Mouse (Mus musculus): Measurements from ENCODE around the gene Tm6sf1. TPM values are rescaled to one million over a fixed set of nuclear protein-coding genes. Genes with fewer than 3 reads are reported as not detected.
"Not testable (repeated sequence)": the region's sequence is repeated elsewhere in the genome, so short reads cannot be mapped to it uniquely, and the experiment has no call there.

The Tm6sf1 gene
- polyA plus RNA-seq, 1 experiment from 2014 or later = 10.4 TPM

- Histone ChIP-seq H3K27me3 (ENCODE audit: insufficient read depth, low read length) (no peaks in the 10 kb centered on the region), H3K9ac (ENCODE audit: low read depth, low read length) (peak within 1 kb of the TSS; percentile 89), H3K36me3 (ENCODE audit: insufficient read depth, low read length) (no peaks in the 10 kb centered on the region), H3K27ac (peak within 1 kb of the TSS; percentile 94), H3K4me3 (replicated peaks; ENCODE audit: low read depth, low read length) (peak within 1 kb of the TSS; percentile 85), H3K9me3 (replicated peaks; ENCODE audit: low read length) (no peaks in the 10 kb centered on the region), H3K4me2 (ENCODE audit: low read length) (peak within 1 kb of the TSS; percentile 86), H3K4me1 (replicated peaks; ENCODE audit: insufficient read depth, low read length) (peaks cover 23% of the 10 kb centered on the region)
- ATAC-seq (replicated peaks; ENCODE audit: low FRiP score, low read depth) (peak; percentile 94), DNase-seq (ENCODE audit: low spot score) (peak; percentile 94)
- TF ChIP-seq CTCF (IDR thresholded peaks at IDR 0.05; ENCODE audit: low read depth) = no peak
- WGBS = under 1% methylated on average over 56 of the region's 58 CpGs
These were observed 29.4 kb upstream of the Tm6sf1 start, which contains the start of gene Btbd1 for GRCm38 (mm10) chr7:81829379-81829894. Btbd1 (minus strand) TSS chr7:81829431.

GRCm38 (mm10) chr7:81834847-81835246, 24.0 kb upstream of the Tm6sf1 start:
- no peak for ATAC-seq (replicated peaks; ENCODE audit: low FRiP score, low read depth)
- H3K9me3 ChIP-seq (replicated peaks; ENCODE audit: low read length) = no peaks in the 10 kb centered on the region
- no peaks in the 10 kb centered on the region for H3K36me3 ChIP-seq (ENCODE audit: insufficient read depth, low read length)
- DNase-seq (ENCODE audit: low spot score) = no peak
- H3K4me2 ChIP-seq (ENCODE audit: low read length) = no peak overlapping the region
- TF ChIP-seq CTCF (IDR thresholded peaks at IDR 0.05; ENCODE audit: low read depth) = 0 out of 2 replicates have a peak, but pooled peaks have one; percentile 37
- no peaks in the 10 kb centered on the region for H3K4me1 ChIP-seq (replicated peaks; ENCODE audit: insufficient read depth, low read length)
- no peak overlapping the region for H3K9ac ChIP-seq (ENCODE audit: low read depth, low read length)
- H3K27ac ChIP-seq = no peak overlapping the region
- no peak overlapping the region for H3K4me3 ChIP-seq (replicated peaks; ENCODE audit: low read depth, low read length)
- H3K27me3 ChIP-seq (ENCODE audit: insufficient read depth, low read length) = no peaks in the 10 kb centered on the region

- Histone ChIP-seq H3K27ac (no peak overlapping the region), H3K36me3 (ENCODE audit: insufficient read depth, low read length) (no peaks in the 10 kb centered on the region), H3K4me1 (replicated peaks; ENCODE audit: insufficient read depth, low read length) (no peaks in the 10 kb centered on the region), H3K9me3 (replicated peaks; ENCODE audit: low read length) (no peaks in the 10 kb centered on the region), H3K9ac (ENCODE audit: low read depth, low read length) (no peak overlapping the region), H3K27me3 (ENCODE audit: insufficient read depth, low read length) (no peaks in the 10 kb centered on the region), H3K4me2 (ENCODE audit: low read length) (no peak overlapping the region), H3K4me3 (replicated peaks; ENCODE audit: low read depth, low read length) (no peak overlapping the region)
- DNase-seq (ENCODE audit: low spot score) (no peak), ATAC-seq (replicated peaks; ENCODE audit: low FRiP score, low read depth) (no peak)
- no peak for TF ChIP-seq CTCF (IDR thresholded peaks at IDR 0.05; ENCODE audit: low read depth)
- WGBS = 90% methylated on average over 5 of the region's 5 CpGs
These were observed 23.4 kb upstream of the Tm6sf1 start for GRCm38 (mm10) chr7:81835430-81835829.

- H3K4me1 ChIP-seq (replicated peaks; ENCODE audit: insufficient read depth, low read length); H3K4me2 ChIP-seq (ENCODE audit: low read length); H3K27ac ChIP-seq; H3K27me3 ChIP-seq (ENCODE audit: insufficient read depth, low read length); H3K4me3 ChIP-seq (replicated peaks; ENCODE audit: low read depth, low read length); ATAC-seq (replicated peaks; ENCODE audit: low FRiP score, low read depth); H3K9ac ChIP-seq (ENCODE audit: low read depth, low read length); DNase-seq (ENCODE audit: low spot score); H3K36me3 ChIP-seq (ENCODE audit: insufficient read depth, low read length); H3K9me3 ChIP-seq (replicated peaks; ENCODE audit: low read length): not testable (repeated sequence)
- WGBS = 77% methylated on average over 5 of the region's 5 CpGs
These were observed 21.0 kb upstream of the Tm6sf1 start for GRCm38 (mm10) chr7:81837771-81838170.

- H3K9ac ChIP-seq (ENCODE audit: low read depth, low read length) = no peak overlapping the region
These were observed 19.1 kb upstream of the Tm6sf1 start for GRCm38 (mm10) chr7:81839746-81840145.

GRCm38 (mm10) chr7:81840661-81841181, 18.1 kb upstream of the Tm6sf1 start:
- H3K9me3 ChIP-seq (replicated peaks; ENCODE audit: low read length) = no peaks in the 10 kb centered on the region
- 55% methylated on average over 7 of the region's 7 CpGs for WGBS
- TF ChIP-seq CTCF (IDR thresholded peaks at IDR 0.05; ENCODE audit: low read depth) = no peak

More at GRCm38 (mm10) chr7:81839746-81840145, 19.1 kb upstream of the Tm6sf1 start:
- H3K36me3 ChIP-seq (ENCODE audit: insufficient read depth, low read length) = no peaks in the 10 kb centered on the region
- no peak for DNase-seq (ENCODE audit: low spot score)
- no peak for TF ChIP-seq CTCF (IDR thresholded peaks at IDR 0.05; ENCODE audit: low read depth)
- no peak overlapping the region for H3K27ac ChIP-seq
- H3K27me3 ChIP-seq (ENCODE audit: insufficient read depth, low read length) = no peaks in the 10 kb centered on the region
- ATAC-seq (replicated peaks; ENCODE audit: low FRiP score, low read depth) = no peak
- no peaks in the 10 kb centered on the region for H3K4me1 ChIP-seq (replicated peaks; ENCODE audit: insufficient read depth, low read length)
- H3K9me3 ChIP-seq (replicated peaks; ENCODE audit: low read length) = no peaks in the 10 kb centered on the region
- no peak overlapping the region for H3K4me2 ChIP-seq (ENCODE audit: low read length)
- no peak overlapping the region for H3K4me3 ChIP-seq (replicated peaks; ENCODE audit: low read depth, low read length)
- WGBS = 35% methylated on average over 6 of the region's 6 CpGs

GRCm38 (mm10) chr7:81841439-81841838, 17.4 kb upstream of the Tm6sf1 start:
- H3K27ac ChIP-seq = no peak overlapping the region
- ATAC-seq (replicated peaks; ENCODE audit: low FRiP score, low read depth) = no peak
- no peak overlapping the region for H3K4me2 ChIP-seq (ENCODE audit: low read length)
- no peak for DNase-seq (ENCODE audit: low spot score)
- no peaks in the 10 kb centered on the region for H3K4me1 ChIP-seq (replicated peaks; ENCODE audit: insufficient read depth, low read length)
- H3K9me3 ChIP-seq (replicated peaks; ENCODE audit: low read length) = no peaks in the 10 kb centered on the region
- 87% methylated on average over 6 of the region's 6 CpGs for WGBS
- no peaks in the 10 kb centered on the region for H3K36me3 ChIP-seq (ENCODE audit: insufficient read depth, low read length)
- TF ChIP-seq CTCF (IDR thresholded peaks at IDR 0.05; ENCODE audit: low read depth) = no peak
- H3K9ac ChIP-seq (ENCODE audit: low read depth, low read length) = no peak overlapping the region
- H3K27me3 ChIP-seq (ENCODE audit: insufficient read depth, low read length) = no peaks in the 10 kb centered on the region
- H3K4me3 ChIP-seq (replicated peaks; ENCODE audit: low read depth, low read length) = no peak overlapping the region

More at GRCm38 (mm10) chr7:81840661-81841181, 18.1 kb upstream of the Tm6sf1 start:
- no peak overlapping the region for H3K4me3 ChIP-seq (replicated peaks; ENCODE audit: low read depth, low read length)
- no peak overlapping the region for H3K27ac ChIP-seq
- H3K4me1 ChIP-seq (replicated peaks; ENCODE audit: insufficient read depth, low read length) = no peaks in the 10 kb centered on the region
- H3K27me3 ChIP-seq (ENCODE audit: insufficient read depth, low read length) = no peaks in the 10 kb centered on the region
- no peak overlapping the region for H3K4me2 ChIP-seq (ENCODE audit: low read length)
- no peak overlapping the region for H3K9ac ChIP-seq (ENCODE audit: low read depth, low read length)
- DNase-seq (ENCODE audit: low spot score) (no peak), ATAC-seq (replicated peaks; ENCODE audit: low FRiP score, low read depth) (no peak)
- H3K36me3 ChIP-seq (ENCODE audit: insufficient read depth, low read length) = no peaks in the 10 kb centered on the region
